Mouse (Mus musculus) small intestine, adult 2 months (tissue): ENCODE measurements at regions not wholly inside any gene's neighbourhood (a gene's known extent, or its start where the extent isn't known, plus 50 kb on each side); places are given as distances from the start of the nearest gene placed in this dataset.

Experiments
- H3K27ac ChIP-seq: fragments of 200-500 bp; 2 replicates; pipeline ENCODE4 v1.5.1; 2012; ENCODE audit warnings: low read depth, low read length, control low read depth, inconsistent platforms; ENCODE audit not compliant: insufficient read depth
- H3K27me3 ChIP-seq: fragments of 200-500 bp; 2 replicates; pipeline ENCODE4 v1.6.1; 2012; ENCODE audit warnings: mild to moderate bottlenecking, moderate library complexity, low read length, inconsistent platforms; ENCODE audit not compliant: control insufficient read depth, insufficient read depth
- H3K36me3 ChIP-seq: fragments of 200-500 bp; 2 replicates; pipeline ENCODE4 v1.6.1; 2012; ENCODE audit warnings: mild to moderate bottlenecking, low read length, control low read depth, inconsistent platforms; ENCODE audit not compliant: control insufficient read depth, insufficient read depth
- H3K4me1 ChIP-seq: fragments of 200-500 bp; 2 replicates; pipeline ENCODE4 v1.6.1; 2012; ENCODE audit warnings: low read length, inconsistent platforms, mixed read lengths; ENCODE audit not compliant: control insufficient read depth, insufficient read depth, insufficient read length
- H3K4me3 ChIP-seq: fragments of 200-500 bp; 2 replicates; pipeline ENCODE4 v1.5.1; 2012; ENCODE audit warnings: low read depth, mild to moderate bottlenecking, control low read depth, inconsistent platforms, low read length, moderate library complexity
- CTCF ChIP-seq: fragments of 200-500 bp; IDR thresholded peaks from 2 replicates; pipeline ENCODE4 v1.5.1; 2012; ENCODE audit warnings: low read depth, mild to moderate bottlenecking, control low read depth, inconsistent platforms, low read length, moderate library complexity, mixed read lengths; ENCODE audit not compliant: insufficient replicate concordance, insufficient read length; ENCODE audit errors: extremely low read depth
- POLR2A ChIP-seq: fragments of 200-500 bp; IDR thresholded peaks from 2 replicates; pipeline ENCODE4 v1.6.1; 2012; ENCODE audit warnings: low read depth, mild to moderate bottlenecking, control low read depth, inconsistent platforms, low read length, moderate library complexity
- WGBS: fragments of 180-500 bp; shearing (Covaris S2); methylation state at CpG from one replicate; pipeline ENCODE4 v1.1.7; 2018; 5-methylcytosine and 5-hydroxymethylcytosine counted together

GRCm38 (mm10) chr9:23035901-23036610 is 186.8 kb upstream of the Bmper start:
- no peak overlapping the region for H3K4me3 ChIP-seq
- TF ChIP-seq CTCF (no peak), POLR2A (no peak)
- WGBS, result 20% methylated on average over 16 of the region's 16 CpGs
- no peaks in the 10 kb centered on the region for H3K4me1 ChIP-seq
- H3K27ac ChIP-seq, result no peak overlapping the region
- no peaks in the 10 kb centered on the region for H3K27me3 ChIP-seq
- H3K36me3 ChIP-seq, result no peaks in the 10 kb centered on the region

GRCm38 (mm10) chr9:23037513-23037914 is 185.4 kb upstream of the Bmper start:
- 80% methylated on average over 9 of the region's 9 CpGs for WGBS

DNA sequence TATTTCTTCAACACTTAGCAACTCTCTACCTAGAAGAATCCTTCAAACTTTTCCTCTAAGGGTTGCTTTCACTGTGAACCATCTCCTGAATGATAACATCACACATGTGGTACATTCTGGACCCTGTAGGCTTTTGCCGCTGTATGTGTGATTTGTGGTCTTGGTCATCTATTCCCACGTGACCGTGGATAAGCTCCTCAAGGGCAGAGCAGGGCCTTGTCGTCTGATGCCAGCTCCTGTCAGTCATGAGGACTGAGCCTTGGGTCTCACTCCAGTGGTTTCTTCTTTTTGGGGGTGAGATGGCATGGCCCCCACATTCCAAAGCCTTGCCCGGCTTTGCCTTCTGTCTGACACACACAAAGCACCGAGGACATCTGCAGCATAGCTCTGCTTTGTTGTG is 183.3 kb upstream of the Bmper start:
- Histone ChIP-seq H3K4me3 (no peak overlapping the region), H3K4me1 (no peaks in the 10 kb centered on the region), H3K27me3 (no peaks in the 10 kb centered on the region), H3K27ac (no peak overlapping the region), H3K36me3 (no peaks in the 10 kb centered on the region)
- TF ChIP-seq CTCF, result no peak
- TF ChIP-seq POLR2A, result no peak
- WGBS, result 88% methylated on average over 6 of the region's 6 CpGs

More at GRCm38 (mm10) chr9:23037513-23037914, 185.4 kb upstream of the Bmper start:
- TF ChIP-seq POLR2A, result no peak
- TF ChIP-seq CTCF, result no peak
- H3K4me1 ChIP-seq, result no peaks in the 10 kb centered on the region
- no peak overlapping the region for H3K4me3 ChIP-seq
- H3K27me3 ChIP-seq, result no peaks in the 10 kb centered on the region
- H3K27ac ChIP-seq, result no peak overlapping the region
- H3K36me3 ChIP-seq, result no peaks in the 10 kb centered on the region

DNA sequence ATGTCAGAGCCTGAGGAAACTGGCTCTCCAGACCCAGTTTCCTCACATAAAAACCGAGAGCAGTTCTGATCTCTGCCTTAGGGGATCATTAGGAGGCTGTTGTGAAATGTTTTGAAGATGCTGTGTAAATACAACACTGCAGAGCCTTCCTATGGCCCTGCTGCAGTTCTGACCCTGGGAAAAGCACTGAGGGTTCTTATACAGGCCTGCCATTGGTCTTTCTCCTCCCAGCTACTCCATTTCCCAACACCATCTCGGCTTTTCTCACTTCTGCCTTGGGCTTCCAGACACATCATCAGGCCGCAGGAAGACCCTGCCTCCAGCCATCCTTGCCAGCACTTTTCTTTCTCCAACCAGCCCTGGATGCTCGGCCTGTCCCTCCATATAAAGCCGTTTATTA is 181.9 kb upstream of the Bmper start:
- H3K4me3 ChIP-seq, result no peak overlapping the region
- no peaks in the 10 kb centered on the region for H3K36me3 ChIP-seq
- WGBS, result 54% methylated on average over 5 of the region's 5 CpGs
- no peaks in the 10 kb centered on the region for H3K27me3 ChIP-seq
- H3K4me1 ChIP-seq, result no peaks in the 10 kb centered on the region
- no peak overlapping the region for H3K27ac ChIP-seq
- TF ChIP-seq CTCF (no peak), POLR2A (no peak)

- TF ChIP-seq CTCF (no peak), POLR2A (no peak)
- H3K27ac ChIP-seq, result no peak overlapping the region
- H3K4me3 ChIP-seq, result no peak overlapping the region
- 53% methylated on average over 22 of the region's 22 CpGs for WGBS
- H3K4me1 ChIP-seq, result no peaks in the 10 kb centered on the region
- no peaks in the 10 kb centered on the region for H3K36me3 ChIP-seq
- no peaks in the 10 kb centered on the region for H3K27me3 ChIP-seq
Observed at GRCm38 (mm10) chr9:23041537-23042472, 181.1 kb upstream of the Bmper start.

- H3K27me3 ChIP-seq, result no peaks in the 10 kb centered on the region
- 59% methylated on average over 4 of the region's 4 CpGs for WGBS
- H3K4me3 ChIP-seq, result no peak overlapping the region
- no peaks in the 10 kb centered on the region for H3K4me1 ChIP-seq
- no peaks in the 10 kb centered on the region for H3K36me3 ChIP-seq
- no peak for TF ChIP-seq CTCF
- no peak for TF ChIP-seq POLR2A
- no peak overlapping the region for H3K27ac ChIP-seq
Observed at GRCm38 (mm10) chr9:23043006-23043405, 179.9 kb upstream of the Bmper start.

DNA sequence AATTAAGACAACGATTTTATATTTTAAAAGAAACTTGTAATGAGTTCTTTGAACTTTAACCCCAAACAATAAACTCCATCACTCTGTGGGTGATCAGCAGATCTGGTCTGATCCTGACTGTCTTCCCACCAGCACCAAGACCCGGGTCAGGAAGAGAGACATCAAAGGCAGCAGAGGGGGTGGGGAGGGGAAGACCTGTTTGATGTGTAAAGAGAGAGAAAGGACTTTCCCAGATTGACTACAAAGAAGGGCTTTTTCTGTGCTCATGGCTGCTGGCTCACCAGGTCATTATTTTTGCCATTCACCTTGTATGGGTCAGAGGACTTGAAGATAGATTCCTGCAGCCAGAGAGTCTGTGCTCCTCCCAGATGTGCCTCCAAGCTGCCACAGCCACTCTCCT is 177.4 kb upstream of the Bmper start:
- Histone ChIP-seq H3K4me3 (no peak overlapping the region), H3K27ac (no peak overlapping the region), H3K36me3 (no peaks in the 10 kb centered on the region), H3K4me1 (no peaks in the 10 kb centered on the region), H3K27me3 (no peaks in the 10 kb centered on the region; the same call in 1 of the 2 replicates)
- TF ChIP-seq POLR2A, result no peak
- no peak for TF ChIP-seq CTCF
- 35% methylated on average over 2 of the region's 2 CpGs for WGBS
